Mouse (Mus musculus): ENCODE data around the gene Lgals3bp.

- TF ChIP-seq CTCF (conservative IDR thresholded peaks at IDR 0.05; ENCODE audit: low read length): peak; percentile 66
- TF ChIP-seq NANOG (IDR thresholded peaks at IDR 0.05; ENCODE audit: borderline replicate concordance, low read length): no peak
These were observed 41.5 kb upstream of the Lgals3bp start for GRCm38 (mm10) chr11:118443201-118443970.

Data from E14TG2a.4 (cell line).